Mouse (Mus musculus) embryonic stem cell, embryonic (primary cell): ENCODE results near the gene Mgrn1.

Source experiments
- CTCF ChIA-PET, 4 experiments: fragments of 300-600 bp in 2 of 4; fragments of 350-600 bp in 2 of 4; sonication (Branson Sonifier 250); formaldehyde crosslinking; loops; one replicate each; lab custom pipeline; 2022; ENCODE audit warnings: inconsistent platforms in 2 of 4; lab: Charles Lee
- POLR2A ChIA-PET, 4 experiments: fragments of 300-600 bp in 2 of 4; fragments of 350-600 bp in 2 of 4; sonication (Branson Sonifier 250); formaldehyde crosslinking; loops; one replicate each; lab custom pipeline; 2022; ENCODE audit warnings: antibody characterized with exemption in 4 of 4, inconsistent platforms in 1 of 4; lab: Charles Lee

Gene Mgrn1

GRCm38 (mm10) chr16:4938461-4938860, 52.4 kb downstream of the Mgrn1 start, which contains the start of gene Nudt16l1:
TSS of gene Nudt16l1 (plus strand) at chr16:4938761.
- POLR2A ChIA-PET: interaction anchor here (0.7 to 3.8 kb wide), 53 partner anchors 8 to 380 kb away, joined by 3 to 24 read pairs (median 4); partner anchors contain the start of genes Ubald1 (in 3 of the 4), Anks3 (in 2 of the 4), Mgrn1 (in 2 of the 4) and Rogdi (in 2 of the 4)
- CTCF ChIA-PET: interaction anchor here in 1 of 4 experiments (0.6 to 1.4 kb wide), 3 partner anchors 25 to 670 kb away, joined by 3 to 9 read pairs (median 3); no protein-coding TSS in a partner anchor

GRCm38 (mm10) chr16:4938989-4939388, 52.9 kb downstream of the Mgrn1 start:
- ChIA-PET CTCF (interaction anchor here in 2 of 4 experiments (0.6 to 1.4 kb wide), 6 partner anchors 25 to 671 kb away, joined by 3 to 9 read pairs (median 4); no protein-coding TSS in a partner anchor), POLR2A (interaction anchor here (0.5 to 3.8 kb wide), 62 partner anchors 8 to 381 kb away, joined by 3 to 24 read pairs (median 4); partner anchors contain the start of genes Ubald1 (in 3 of the 4), Ubn1 (in 3 of the 4), Anks3 (in 2 of the 4) and Mgrn1 (in 2 of the 4))

- CTCF ChIA-PET: interaction anchor here in 2 of 4 experiments (0.6 to 1.4 kb wide), 5 partner anchors 25 to 671 kb away, joined by 3 to 9 read pairs (median 4); no protein-coding TSS in a partner anchor
- POLR2A ChIA-PET: interaction anchor here (0.5 to 3.8 kb wide), 53 partner anchors 9 to 381 kb away, joined by 3 to 24 read pairs (median 5); partner anchors contain the start of genes Ubald1 (in 3 of the 4), Ubn1 (in 3 of the 4), Anks3 (in 2 of the 4) and Mgrn1 (in 2 of the 4)
These were observed 53.4 kb downstream of the Mgrn1 start for GRCm38 (mm10) chr16:4939412-4939811.

GRCm38 (mm10) chr16:4940311-4940850, 54.3 kb downstream of the Mgrn1 start:
- CTCF ChIA-PET: interaction anchor here in 3 of 4 experiments (0.6 to 1.5 kb wide), 3 partner anchors 27 to 88 kb away, joined by 3 read pairs; no protein-coding TSS in a partner anchor
- POLR2A ChIA-PET: interaction anchor here in 2 of 4 experiments (0.8 to 3.8 kb wide), 13 partner anchors 13 to 113 kb away, joined by 3 to 23 read pairs (median 4); partner anchors contain the start of genes Rogdi (in 2 of the 2), Anks3 (in 1 of the 2), Mgrn1 (in 1 of the 2) and Ubald1 (in 1 of the 2)

- POLR2A ChIA-PET: interaction anchor here in 2 of 4 experiments (0.8 to 3.8 kb wide), 14 partner anchors 10 to 112 kb away, joined by 3 to 23 read pairs (median 4); partner anchors contain the start of genes Rogdi (in 2 of the 2), Anks3 (in 1 of the 2), Mgrn1 (in 1 of the 2) and Ubald1 (in 1 of the 2)
- CTCF ChIA-PET: interaction anchor here in 2 of 4 experiments (1.0 to 1.5 kb wide), 2 partner anchors 28 to 39 kb away, joined by 3 read pairs; no protein-coding TSS in a partner anchor
These were observed 55.0 kb downstream of the Mgrn1 start for GRCm38 (mm10) chr16:4941016-4941415.

GRCm38 (mm10) chr16:4942868-4943267, 56.8 kb downstream of the Mgrn1 start:
- POLR2A ChIA-PET: interaction anchor here in 3 of 4 experiments (1.1 to 2.9 kb wide), 7 partner anchors 10 to 191 kb away, joined by 3 to 12 read pairs (median 3); partner anchors contain the start of genes Glyr1 (in 1 of the 3), Rogdi (in 1 of the 3), Ubald1 (in 1 of the 3) and Ubn1 (in 1 of the 3)
- CTCF ChIA-PET: interaction anchor here in 1 of 4 experiments (1.5 kb wide), 1 partner anchor 29 kb away, joined by 5 read pairs; no protein-coding TSS in a partner anchor

GRCm38 (mm10) chr16:4943431-4943830, 57.4 kb downstream of the Mgrn1 start:
- ChIA-PET CTCF (interaction anchor here in 1 of 4 experiments (1.5 kb wide), 1 partner anchor 29 kb away, joined by 5 read pairs; no protein-coding TSS in a partner anchor), POLR2A (interaction anchor here in 2 of 4 experiments (1.1 to 2.9 kb wide), 5 partner anchors 10 to 191 kb away, joined by 3 to 12 read pairs (median 3); partner anchors contain the start of genes Rogdi (in 1 of the 2) and Ubald1 (in 1 of the 2))

- ChIA-PET POLR2A (interaction anchor here in 2 of 4 experiments (1.0 to 2.6 kb wide), 12 partner anchors 9 to 133 kb away, joined by 3 to 13 read pairs (median 4); partner anchors contain the start of genes Rogdi (in 1 of the 2) and Ubald1 (in 1 of the 2)), CTCF (interaction anchor here in 1 of 4 experiments (1.3 kb wide), 1 partner anchor 31 kb away, joined by 4 read pairs; no protein-coding TSS in a partner anchor)
These were observed 59.4 kb downstream of the Mgrn1 start for GRCm38 (mm10) chr16:4945415-4945814.

- ChIA-PET POLR2A (interaction anchor here (0.6 to 2.6 kb wide), 21 partner anchors 10 to 438 kb away, joined by 3 to 13 read pairs (median 3); partner anchors contain the start of genes Ubald1 (in 2 of the 4) and Ubn1 (in 1 of the 4)), CTCF (interaction anchor here in 1 of 4 experiments (1.3 kb wide), 1 partner anchor 32 kb away, joined by 4 read pairs; no protein-coding TSS in a partner anchor)
These were observed 60.1 kb downstream of the Mgrn1 start for GRCm38 (mm10) chr16:4946155-4946554.

- POLR2A ChIA-PET: interaction anchor here in 2 of 4 experiments (1.0 to 1.6 kb wide), 15 partner anchors 8 to 140 kb away, joined by 3 to 7 read pairs (median 3); partner anchors contain the start of genes Ubald1 (in 2 of the 2) and Ubn1 (in 1 of the 2)
- CTCF ChIA-PET: interaction anchor here in 2 of 4 experiments (0.6 to 1.1 kb wide), 2 partner anchors 34 to 300 kb away, joined by 3 to 5 read pairs; no protein-coding TSS in a partner anchor
These were observed 61.3 kb downstream of the Mgrn1 start for GRCm38 (mm10) chr16:4947378-4947777.

GRCm38 (mm10) chr16:4956609-4957008, 70.6 kb downstream of the Mgrn1 start:
- ChIA-PET CTCF (interaction anchor here in 1 of 4 experiments (0.7 to 1.4 kb wide), 2 partner anchors 23 to 43 kb away, joined by 3 read pairs; no protein-coding TSS in a partner anchor), POLR2A (interaction anchor here in 3 of 4 experiments (0.6 to 2.1 kb wide), 14 partner anchors 9 to 370 kb away, joined by 3 to 8 read pairs (median 4); partner anchors contain the start of genes Nudt16l1 (in 2 of the 3) and Rogdi (in 1 of the 3))

GRCm38 (mm10) chr16:4957446-4957845, 71.4 kb downstream of the Mgrn1 start:
- CTCF ChIA-PET: interaction anchor here in 1 of 4 experiments (0.7 kb wide), 1 partner anchor 43 kb away, joined by 3 read pairs; no protein-coding TSS in a partner anchor
- POLR2A ChIA-PET: interaction anchor here in 2 of 4 experiments (0.5 to 2.1 kb wide), 12 partner anchors 9 to 371 kb away, joined by 3 to 8 read pairs (median 4); partner anchors contain the start of genes Nudt16l1 (in 2 of the 2) and Rogdi (in 1 of the 2)

GRCm38 (mm10) chr16:4960260-4960659, 74.2 kb downstream of the Mgrn1 start:
- ChIA-PET CTCF (interaction anchor here in 2 of 4 experiments (0.7 to 1.2 kb wide), 2 partner anchors 19 to 46 kb away, joined by 3 to 4 read pairs; no protein-coding TSS in a partner anchor), POLR2A (interaction anchor here in 2 of 4 experiments (0.9 to 1.7 kb wide), 8 partner anchors 10 to 80 kb away, joined by 3 to 6 read pairs (median 4); partner anchors contain the start of genes Rogdi (in 2 of the 2), Nudt16l1 (in 1 of the 2) and Ubald1 (in 1 of the 2))

- POLR2A ChIA-PET: interaction anchor here in 3 of 4 experiments (0.6 to 2.3 kb wide), 5 partner anchors 17 to 271 kb away, joined by 3 to 14 read pairs (median 3); partner anchors contain the start of genes Rogdi (in 1 of the 3) and Ubn1 (in 1 of the 3)
- CTCF ChIA-PET: interaction anchor here in 1 of 4 experiments (1.6 kb wide), 1 partner anchor 334 kb away, joined by 3 read pairs; no protein-coding TSS in a partner anchor
These were observed 77.3 kb downstream of the Mgrn1 start for GRCm38 (mm10) chr16:4963346-4963745.

GRCm38 (mm10) chr16:4963797-4964709, 78.0 kb downstream of the Mgrn1 start, which contains the start of gene Anks3:
TSS of gene Anks3 (minus strand) at chr16:4964205.
- CTCF ChIA-PET: interaction anchor here in 3 of 4 experiments (0.5 to 1.6 kb wide), 6 partner anchors 10 to 334 kb away, joined by 3 to 5 read pairs (median 3); partner anchors contain the start of gene Cdip1 (in 1 of the 3)
- POLR2A ChIA-PET: interaction anchor here (0.5 to 2.3 kb wide), 36 partner anchors 9 to 1095 kb away, joined by 3 to 14 read pairs (median 4); partner anchors contain the start of genes Ubald1 (in 3 of the 4), Ubn1 (in 3 of the 4), Glyr1 (in 2 of the 4) and Nudt16l1 (in 2 of the 4)
